Mouse (Mus musculus) forebrain, embryonic 15.5 days (tissue): ENCODE measurements around the gene Krt83. TPM values are rescaled to one million over a fixed set of nuclear protein-coding genes. Genes with fewer than 3 reads are reported as not detected.

Experiments
- ATAC-seq: fragments of 200-750 bp; cut with Nextera tagmentation; replicated peaks from 2 replicates; pipeline ENCODE4 v1.8.0; 2017; ENCODE audit warnings: mild to moderate bottlenecking, moderate TSS enrichment, moderate library complexity
- H3K27ac ChIP-seq: fragments of 300-500 bp; sonication (generic); replicated peaks from 2 replicates; pipeline ENCODE4 v1.5.1; 2015; ENCODE audit warnings: mild to moderate bottlenecking, inconsistent platforms
- H3K27me3 ChIP-seq: fragments of 300-500 bp; sonication (generic); 2 replicates; pipeline ENCODE4 v1.6.1; 2015; ENCODE audit warnings: inconsistent platforms
- H3K36me3 ChIP-seq: fragments of 300-500 bp; sonication (generic); 2 replicates; pipeline ENCODE4 v1.6.1; 2015; ENCODE audit warnings: mild to moderate bottlenecking, inconsistent platforms
- H3K4me1 ChIP-seq: fragments of 300-500 bp; sonication (generic); 2 replicates; pipeline ENCODE4 v1.6.1; 2015; ENCODE audit warnings: inconsistent platforms
- H3K4me2 ChIP-seq: fragments of 300-500 bp; sonication (generic); replicated peaks from 2 replicates; pipeline ENCODE4 v1.6.1; 2015; ENCODE audit warnings: mild to moderate bottlenecking, inconsistent platforms
- H3K4me3 ChIP-seq: fragments of 300-500 bp; sonication (generic); 2 replicates; pipeline ENCODE4 v1.5.1; 2015; ENCODE audit warnings: mild to moderate bottlenecking, inconsistent platforms
- H3K9ac ChIP-seq: fragments of 300-500 bp; sonication (generic); replicated peaks from 2 replicates; pipeline ENCODE4 v1.6.1; 2015; ENCODE audit warnings: mild to moderate bottlenecking, inconsistent platforms
- H3K9me3 ChIP-seq: fragments of 300-500 bp; sonication (generic); 2 replicates; pipeline ENCODE4 v1.6.1; 2016; ENCODE audit warnings: inconsistent platforms
- WGBS: fragments of 180-500 bp; shearing (Covaris S2); methylation state at CpG from one replicate; pipeline ENCODE4 v1.1.7; 2015; ENCODE audit warnings: mixed read lengths; 5-methylcytosine and 5-hydroxymethylcytosine counted together
- polyA plus RNA-seq: library from polyadenylated mRNA; unstranded; fragments of >200 nt; fragmentation: Nextera tagmentation; extraction: Ambion mirVana; gene quantifications from 2 replicates; pipeline ENCODE4 v1.2.1, GENCODE M21; 2015

The Krt83 gene
- polyA plus RNA-seq, 1 experiment from 2014 or later = not detected

GRCm38 (mm10) chr15:101495266-101495665, 4.0 kb upstream of the Krt83 start:
- Histone ChIP-seq H3K27me3 (no peaks in the 10 kb centered on the region), H3K36me3 (no peaks in the 10 kb centered on the region), H3K9ac (no peak overlapping the region), H3K4me2 (no peak overlapping the region), H3K4me3 (no peak overlapping the region), H3K9me3 (no peaks in the 10 kb centered on the region), H3K4me1 (no peaks in the 10 kb centered on the region), H3K27ac (no peak overlapping the region)
- no peak for ATAC-seq
- whole genome bisulfite sequencing = 86% methylated on average over 8 of the region's 8 CpGs

DNA sequence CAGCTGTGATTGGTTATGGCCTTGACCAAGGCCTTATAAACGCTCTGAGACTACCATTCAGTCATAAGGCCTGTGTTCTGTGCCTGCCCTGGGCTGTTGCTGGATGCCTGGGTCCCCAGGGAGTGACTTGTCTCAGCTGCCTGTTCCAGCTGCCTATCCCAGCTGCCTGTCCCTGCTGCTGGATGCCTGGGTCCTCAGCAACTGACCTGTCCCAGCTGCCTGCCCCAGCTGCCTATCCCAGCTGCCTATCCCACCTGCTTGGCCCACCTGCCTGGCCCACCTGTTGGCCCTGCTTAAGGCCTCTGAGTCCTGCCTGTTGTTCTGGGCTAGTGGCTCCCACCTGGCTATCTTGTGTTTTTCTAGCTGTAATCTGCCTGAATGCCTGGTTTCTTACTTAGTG, 2.9 kb upstream of the Krt83 start:
- no peak overlapping the region for H3K4me3 ChIP-seq
- H3K27me3 ChIP-seq = no peaks in the 10 kb centered on the region
- no peak overlapping the region for H3K4me2 ChIP-seq
- H3K27ac ChIP-seq = no peak overlapping the region
- ATAC-seq = no peak
- H3K36me3 ChIP-seq = no peaks in the 10 kb centered on the region
- no peaks in the 10 kb centered on the region for H3K9me3 ChIP-seq
- no peak overlapping the region for H3K9ac ChIP-seq
- H3K4me1 ChIP-seq = no peaks in the 10 kb centered on the region
- WGBS = 53% methylated on average over 1 of the region's 1 CpGs

- ATAC-seq = no peak
- Histone ChIP-seq H3K9me3 (no peaks in the 10 kb centered on the region), H3K36me3 (no peaks in the 10 kb centered on the region), H3K4me1 (no peaks in the 10 kb centered on the region), H3K9ac (no peak overlapping the region), H3K4me3 (no peak overlapping the region), H3K4me2 (no peak overlapping the region), H3K27ac (no peak overlapping the region), H3K27me3 (no peaks in the 10 kb centered on the region)
- WGBS = 92% methylated on average over 6 of the region's 6 CpGs
Measured at GRCm38 (mm10) chr15:101493713-101494112, 2.4 kb upstream of the Krt83 start.

DNA sequence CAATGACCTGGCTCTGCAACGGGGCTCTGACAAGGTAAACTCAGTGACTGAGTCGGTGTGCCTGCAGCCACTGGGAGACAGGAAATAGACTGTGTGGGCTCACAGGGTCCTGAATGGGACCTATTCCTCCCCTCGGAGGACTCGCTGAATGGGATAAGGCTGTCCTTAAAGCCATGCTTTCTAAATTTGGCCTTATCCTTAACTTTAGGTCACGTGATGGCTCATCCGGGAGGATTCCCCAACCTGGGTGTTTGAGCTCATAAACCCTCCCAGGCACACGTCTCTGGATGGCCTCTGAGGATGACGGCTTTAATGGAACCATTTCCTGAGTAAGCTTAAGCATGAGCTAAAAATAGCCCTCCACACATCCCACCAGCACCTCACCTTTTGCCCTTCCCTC, 1.4 kb upstream of the Krt83 start:
- ATAC-seq = no peak
- WGBS = 79% methylated on average over 8 of the region's 8 CpGs
- H3K9me3 ChIP-seq = no peaks in the 10 kb centered on the region

GRCm38 (mm10) chr15:101485911-101486635, 5.2 kb downstream of the Krt83 start:
- Histone ChIP-seq H3K27me3 (no peaks in the 10 kb centered on the region), H3K27ac (no peak overlapping the region), H3K4me2 (no peak overlapping the region), H3K9ac (no peak overlapping the region), H3K4me3 (no peak overlapping the region), H3K4me1 (no peaks in the 10 kb centered on the region), H3K36me3 (no peaks in the 10 kb centered on the region), H3K9me3 (no peaks in the 10 kb centered on the region)
- WGBS = 80% methylated on average over 11 of the region's 11 CpGs
- ATAC-seq = no peak

More for the DNA sequence above, 1.4 kb upstream of the Krt83 start:
- no peak overlapping the region for H3K4me2 ChIP-seq
- no peak overlapping the region for H3K4me3 ChIP-seq
- no peak overlapping the region for H3K9ac ChIP-seq
- no peaks in the 10 kb centered on the region for H3K36me3 ChIP-seq
- no peaks in the 10 kb centered on the region for H3K4me1 ChIP-seq
- H3K27ac ChIP-seq = no peak overlapping the region
- no peaks in the 10 kb centered on the region for H3K27me3 ChIP-seq

- Histone ChIP-seq H3K4me1 (no peaks in the 10 kb centered on the region), H3K9me3 (no peaks in the 10 kb centered on the region), H3K4me2 (no peak overlapping the region), H3K36me3 (no peaks in the 10 kb centered on the region), H3K27ac (no peak overlapping the region), H3K27me3 (no peaks in the 10 kb centered on the region), H3K9ac (no peak overlapping the region), H3K4me3 (no peak overlapping the region)
- ATAC-seq = no peak
- 85% methylated on average over 1 of the region's 1 CpGs for WGBS
Measured at GRCm38 (mm10) chr15:101484939-101485338, 6.4 kb downstream of the Krt83 start.

DNA sequence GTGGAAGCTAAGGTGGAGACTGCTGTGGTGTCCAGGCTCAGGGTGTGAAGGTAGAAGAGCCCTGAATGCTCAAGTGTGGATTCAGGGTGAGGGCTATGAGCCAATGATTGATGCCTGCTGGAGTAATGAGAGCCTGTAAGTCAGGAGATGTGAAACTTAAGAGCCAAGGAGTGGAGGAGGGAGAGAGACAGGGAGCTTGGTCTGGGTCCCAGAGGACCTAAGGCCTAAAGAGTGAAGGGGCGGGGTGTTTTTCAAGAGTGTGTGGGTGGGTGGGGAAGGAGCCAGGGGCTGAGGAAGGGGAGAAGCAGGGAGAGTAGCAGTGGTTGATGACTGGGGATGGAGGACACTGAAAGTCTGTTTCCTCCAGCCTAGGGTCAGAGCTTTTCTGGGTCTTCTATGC, 7.7 kb downstream of the Krt83 start:
- no peaks in the 10 kb centered on the region for H3K36me3 ChIP-seq
- H3K4me2 ChIP-seq = no peak overlapping the region
- no peak overlapping the region for H3K4me3 ChIP-seq
- no peaks in the 10 kb centered on the region; the same call in 1 of the 2 replicates for H3K27me3 ChIP-seq
- H3K9ac ChIP-seq = no peak overlapping the region
- WGBS = 74% methylated on average over 1 of the region's 1 CpGs
- H3K27ac ChIP-seq = no peak overlapping the region
- H3K9me3 ChIP-seq = no peaks in the 10 kb centered on the region
- H3K4me1 ChIP-seq = peaks cover 11% of the 10 kb centered on the region
- ATAC-seq = no peak

DNA sequence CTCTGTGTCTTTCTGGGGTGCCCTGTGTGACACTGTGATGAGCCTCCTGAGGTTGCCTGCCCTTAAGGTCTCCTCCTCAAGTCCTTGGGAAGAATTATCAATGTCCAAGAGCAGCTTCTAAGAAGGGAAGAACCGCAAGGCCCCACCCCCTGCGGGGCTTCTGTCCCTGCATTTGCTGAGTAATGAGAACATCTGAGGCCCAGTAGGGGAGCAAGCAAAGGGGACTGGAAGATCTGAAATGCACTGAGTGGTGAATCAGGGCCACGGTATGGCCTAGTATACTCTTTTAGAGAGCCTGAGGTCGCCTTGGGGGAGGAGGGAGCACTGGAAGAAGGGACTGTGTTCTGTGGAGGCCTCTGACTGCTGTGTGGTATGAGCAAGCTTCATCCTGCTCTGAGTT, 9.3 kb downstream of the Krt83 start:
- Histone ChIP-seq H3K36me3 (no peaks in the 10 kb centered on the region), H3K9ac (no peak overlapping the region), H3K4me1 (peaks cover 11% of the 10 kb centered on the region), H3K27ac (no peak overlapping the region), H3K9me3 (no peaks in the 10 kb centered on the region), H3K4me2 (no peak overlapping the region), H3K4me3 (no peak overlapping the region), H3K27me3 (no peaks in the 10 kb centered on the region; the same call in 1 of the 2 replicates)
- WGBS = 49% methylated on average over 4 of the region's 4 CpGs
- no peak for ATAC-seq

- H3K9me3 ChIP-seq = no peaks in the 10 kb centered on the region
- no peaks in the 10 kb centered on the region; the same call in 1 of the 2 replicates for H3K27me3 ChIP-seq
- H3K27ac ChIP-seq = no peak overlapping the region
- peak overlapping the region; percentile 37 for H3K4me3 ChIP-seq
- peak overlapping the region; percentile 42 for H3K9ac ChIP-seq
- peaks cover 11% of the 10 kb centered on the region for H3K4me1 ChIP-seq
- H3K4me2 ChIP-seq = peak overlapping the region; percentile 78
- 0 out of 2 replicates have a peak, but pooled peaks have one; percentile 55 for ATAC-seq
- H3K36me3 ChIP-seq = no peaks in the 10 kb centered on the region
- 25% methylated on average over 11 of the region's 11 CpGs for WGBS
Measured at GRCm38 (mm10) chr15:101479666-101480060, 11.6 kb downstream of the Krt83 start.

- WGBS = 8% methylated on average over 31 of the region's 31 CpGs
Measured at GRCm38 (mm10) chr15:101479007-101479665, 12.2 kb downstream of the Krt83 start.

DNA sequence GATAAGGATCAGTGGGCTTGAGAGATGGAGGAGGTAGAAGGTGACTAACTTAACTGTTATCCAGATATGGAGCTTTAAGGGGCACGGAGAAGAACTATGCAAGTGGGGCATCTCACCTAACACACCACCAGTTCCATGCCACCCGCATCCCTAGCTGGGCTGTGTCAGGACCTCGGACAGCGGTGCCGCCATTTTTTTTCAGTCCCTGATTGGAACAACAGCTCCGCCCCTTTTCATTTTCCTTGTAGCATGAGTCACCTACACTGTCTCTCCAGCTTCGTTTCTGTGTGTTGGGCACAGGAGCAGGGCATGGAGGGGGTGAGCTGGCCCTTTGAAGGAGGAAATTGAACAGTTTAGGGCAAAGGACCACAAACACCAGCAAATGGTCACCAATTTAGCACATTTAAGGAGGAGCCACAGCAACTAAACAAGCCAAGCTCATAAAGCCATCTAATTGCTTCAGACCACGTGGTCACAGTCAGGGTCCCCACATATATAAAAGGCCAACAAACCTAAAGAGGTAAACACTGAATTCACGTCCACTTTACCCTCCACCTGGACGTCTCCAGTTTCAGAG, 18.3 kb downstream of the Krt83 start, which contains the start of gene Krt86:
Gene Krt86 (plus strand): TSS at position 527 of the 577 bp plus-strand sequence.
- WGBS = 38% methylated on average over 10 of the region's 10 CpGs
- H3K4me1 ChIP-seq = no peaks in the 10 kb centered on the region
- H3K9me3 ChIP-seq = no peaks in the 10 kb centered on the region
- no peak within 1 kb of the TSS for H3K4me2 ChIP-seq
- no peaks in the 10 kb centered on the region for H3K36me3 ChIP-seq
- no peak within 1 kb of the TSS for H3K27ac ChIP-seq
- no peaks in the 10 kb centered on the region for H3K27me3 ChIP-seq
- H3K4me3 ChIP-seq = no peak within 1 kb of the TSS
- no peak for ATAC-seq
- H3K9ac ChIP-seq = no peak within 1 kb of the TSS

More at GRCm38 (mm10) chr15:101479007-101479665, 12.2 kb downstream of the Krt83 start:
- Histone ChIP-seq H3K27ac (no peak overlapping the region), H3K9ac (peak overlapping the region; percentile 42), H3K4me1 (peaks cover 11% of the 10 kb centered on the region), H3K4me3 (peak overlapping the region; percentile 37), H3K36me3 (no peaks in the 10 kb centered on the region), H3K9me3 (no peaks in the 10 kb centered on the region), H3K27me3 (no peaks in the 10 kb centered on the region; the same call in 1 of the 2 replicates), H3K4me2 (peak overlapping the region; percentile 78)
- ATAC-seq = 0 out of 2 replicates have a peak, but pooled peaks have one; percentile 43

DNA sequence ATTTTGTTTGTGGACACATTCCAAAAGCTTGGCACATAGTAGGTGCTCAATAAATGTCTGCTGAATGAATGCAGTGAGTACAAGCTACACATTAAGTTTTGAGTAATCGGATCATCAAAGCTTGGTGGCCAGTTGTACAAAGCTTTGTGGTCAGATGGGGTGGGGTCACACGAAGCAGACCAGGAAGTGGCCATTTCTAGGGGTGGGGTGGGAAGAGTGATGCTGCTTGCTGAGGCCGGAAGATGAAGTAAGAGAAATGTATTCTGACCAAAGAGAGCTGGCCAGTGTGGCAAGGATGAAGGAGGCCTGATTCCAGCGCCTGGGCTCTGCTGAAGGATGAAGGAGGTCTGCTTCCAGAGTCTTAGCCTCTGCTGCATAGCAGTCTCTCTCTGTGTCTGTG, 22.2 kb downstream of the Krt83 start:
- no peak for ATAC-seq
- no peaks in the 10 kb centered on the region for H3K27me3 ChIP-seq
- no peak overlapping the region for H3K4me3 ChIP-seq
- no peaks in the 10 kb centered on the region for H3K36me3 ChIP-seq
- H3K4me2 ChIP-seq = no peak overlapping the region
- H3K9me3 ChIP-seq = no peaks in the 10 kb centered on the region
- H3K9ac ChIP-seq = no peak overlapping the region
- 86% methylated on average over 4 of the region's 4 CpGs for WGBS
- H3K4me1 ChIP-seq = no peaks in the 10 kb centered on the region
- no peak overlapping the region for H3K27ac ChIP-seq
